Mouse (Mus musculus) kidney, embryonic 14.5 days (tissue): Measurements from ENCODE around the gene Tdrd9. TPM values are rescaled to one million over a fixed set of nuclear protein-coding genes. Genes with fewer than 3 reads are reported as not detected.

Experiments
- ATAC-seq: fragments of 200-750 bp; cut with Nextera tagmentation; 2 replicates; pipeline ENCODE4 v1.8.0; 2017; ENCODE audit warnings: moderate number of reproducible peaks, mild to moderate bottlenecking, moderate TSS enrichment, moderate library complexity; ENCODE audit not compliant: low FRiP score, low TSS enrichment
- H3K27ac ChIP-seq: fragments of 300-500 bp; sonication (generic); 2 replicates; pipeline ENCODE4 v1.5.1; 2014; ENCODE audit warnings: low read depth, mild to moderate bottlenecking, low read length, moderate library complexity, mixed read lengths
- H3K27me3 ChIP-seq: fragments of 300-500 bp; sonication (generic); 2 replicates; pipeline ENCODE4 v1.6.1; 2014; ENCODE audit warnings: mild to moderate bottlenecking, low read length; ENCODE audit not compliant: control insufficient read depth, insufficient read depth
- H3K36me3 ChIP-seq: fragments of 300-500 bp; sonication (generic); 2 replicates; pipeline ENCODE4 v1.6.1; 2014; ENCODE audit warnings: low read length, mixed read lengths; ENCODE audit not compliant: control insufficient read depth, insufficient read depth
- H3K4me1 ChIP-seq: fragments of 300-500 bp; sonication (generic); 2 replicates; pipeline ENCODE4 v1.6.1; 2014; ENCODE audit warnings: low read length, mixed read lengths; ENCODE audit not compliant: control insufficient read depth, insufficient read depth
- H3K4me2 ChIP-seq: fragments of 300-500 bp; sonication (generic); replicated peaks from 2 replicates; pipeline ENCODE4 v1.6.1; 2014; ENCODE audit warnings: low read depth, mild to moderate bottlenecking, low read length
- H3K4me3 ChIP-seq: fragments of 300-500 bp; sonication (generic); 2 replicates; pipeline ENCODE4 v1.5.1; 2014; ENCODE audit warnings: mild to moderate bottlenecking, low read length
- H3K9ac ChIP-seq: fragments of 300-500 bp; sonication (generic); 2 replicates; pipeline ENCODE4 v1.6.1; 2014; ENCODE audit warnings: low read depth, mild to moderate bottlenecking, low read length, moderate library complexity
- H3K9me3 ChIP-seq: fragments of 300-500 bp; sonication (generic); 2 replicates; pipeline ENCODE4 v1.6.1; 2016; ENCODE audit warnings: low read length; ENCODE audit not compliant: control insufficient read depth
- WGBS: fragments of 180-500 bp; shearing (Covaris S2); extraction: QIAGEN DNeasy Blood & Tissue Kit; methylation state at CpG from one replicate; pipeline ENCODE4 v1.1.7; 2014; 5-methylcytosine and 5-hydroxymethylcytosine counted together
- polyA plus RNA-seq: library from polyadenylated mRNA; unstranded; fragments of >200 nt; fragmentation: Nextera tagmentation; extraction: Ambion mirVana; gene quantifications from 2 replicates; pipeline ENCODE4 v1.2.1, GENCODE M21; 2014

Tdrd9 gene
- polyA plus RNA-seq, 1 experiment from 2014 or later = 0.65 TPM

- Histone ChIP-seq H3K9me3 (no peaks in the 10 kb centered on the region), H3K4me1 (0 out of 2 replicates have a peak, but pooled peaks cover 3% of the 10 kb centered on the region), H3K27ac (no peak overlapping the region), H3K4me2 (no peak overlapping the region), H3K9ac (no peak overlapping the region), H3K4me3 (no peak overlapping the region), H3K36me3 (no peaks in the 10 kb centered on the region), H3K27me3 (no peaks in the 10 kb centered on the region)
- 64% methylated on average over 4 of the region's 4 CpGs for WGBS
- ATAC-seq = no peak
Observed at GRCm38 (mm10) chr12:112101045-112101444, 129.7 kb downstream of the Tdrd9 start.

DNA sequence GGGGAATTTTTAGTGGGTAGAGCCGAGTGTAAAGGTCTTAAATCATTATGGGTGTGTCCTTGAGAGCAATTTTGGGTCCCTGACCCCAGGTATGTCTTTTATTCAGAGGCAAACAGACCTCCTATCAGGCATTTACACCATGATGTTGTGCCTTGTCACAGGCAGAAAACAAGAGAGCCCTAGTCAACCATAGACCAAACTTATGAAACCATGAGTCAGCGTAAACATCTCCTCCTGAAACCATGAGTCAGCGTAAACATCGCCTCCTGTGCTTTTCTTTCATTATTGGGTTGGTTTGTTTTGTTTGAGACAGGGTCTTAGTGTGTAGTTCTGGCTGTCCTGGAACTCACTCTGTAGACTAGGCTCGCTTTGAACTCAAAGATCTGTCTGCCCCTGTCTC, 131.8 kb downstream of the Tdrd9 start:
- ATAC-seq = no peak
- Histone ChIP-seq H3K4me3 (no peak overlapping the region), H3K27me3 (0 out of 2 replicates have a peak, but pooled peaks cover 3% of the 10 kb centered on the region), H3K9ac (no peak overlapping the region), H3K4me1 (no peaks in the 10 kb centered on the region), H3K36me3 (no peaks in the 10 kb centered on the region), H3K9me3 (no peaks in the 10 kb centered on the region), H3K27ac (no peak overlapping the region), H3K4me2 (no peak overlapping the region)
- 82% methylated on average over 5 of the region's 5 CpGs for WGBS

DNA sequence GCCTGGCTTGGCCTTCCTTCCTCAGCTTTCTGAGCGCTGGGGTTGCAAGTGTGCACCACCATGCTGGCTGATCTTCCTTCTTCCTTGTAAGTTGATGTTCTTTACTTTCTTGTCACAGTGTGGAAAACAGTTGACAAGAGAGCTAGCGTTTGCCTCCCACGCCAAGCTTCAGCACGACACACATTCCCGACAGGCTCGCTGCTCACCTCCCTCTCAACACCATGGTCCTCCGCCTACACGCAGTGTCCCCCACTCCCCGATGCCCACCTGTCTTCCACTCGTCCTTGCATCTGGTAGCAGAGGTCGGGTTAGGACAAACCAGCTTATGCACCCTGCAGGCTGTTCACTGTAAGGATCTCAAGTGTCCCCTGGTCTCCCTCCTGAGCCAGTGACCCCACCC, 133.5 kb downstream of the Tdrd9 start:
- Histone ChIP-seq H3K4me1 (no peaks in the 10 kb centered on the region), H3K4me3 (no peak overlapping the region), H3K27ac (no peak overlapping the region), H3K27me3 (0 out of 2 replicates have a peak, but pooled peaks cover 3% of the 10 kb centered on the region), H3K9me3 (no peaks in the 10 kb centered on the region), H3K4me2 (no peak overlapping the region), H3K9ac (no peak overlapping the region), H3K36me3 (no peaks in the 10 kb centered on the region)
- ATAC-seq = no peak
- 86% methylated on average over 11 of the region's 11 CpGs for WGBS

GRCm38 (mm10) chr12:112106541-112106971, 135.2 kb downstream of the Tdrd9 start, which contains the start of gene Aspg:
Gene Aspg, plus strand, starts transcription at chr12:112106679.
- Histone ChIP-seq H3K27ac (no peak within 1 kb of the TSS), H3K9ac (no peak within 1 kb of the TSS; the same call in 1 of the 2 replicates), H3K4me2 (peak within 1 kb of the TSS; percentile 44), H3K4me3 (peak within 1 kb of the TSS; percentile 24; the same call in 1 of the 2 replicates), H3K9me3 (no peaks in the 10 kb centered on the region), H3K4me1 (no peaks in the 10 kb centered on the region), H3K36me3 (no peaks in the 10 kb centered on the region), H3K27me3 (0 out of 2 replicates have a peak, but pooled peaks cover 3% of the 10 kb centered on the region)
- WGBS = 3% methylated on average over 14 of the region's 14 CpGs
- ATAC-seq = peak; percentile 63

GRCm38 (mm10) chr12:112107685-112108084, 136.3 kb downstream of the Tdrd9 start:
- WGBS = 87% methylated on average over 8 of the region's 8 CpGs
- Histone ChIP-seq H3K9ac (no peak overlapping the region), H3K36me3 (no peaks in the 10 kb centered on the region), H3K4me1 (no peaks in the 10 kb centered on the region), H3K27ac (no peak overlapping the region), H3K4me3 (no peak overlapping the region), H3K27me3 (0 out of 2 replicates have a peak, but pooled peaks cover 3% of the 10 kb centered on the region), H3K4me2 (no peak overlapping the region), H3K9me3 (no peaks in the 10 kb centered on the region)
- ATAC-seq = no peak

DNA sequence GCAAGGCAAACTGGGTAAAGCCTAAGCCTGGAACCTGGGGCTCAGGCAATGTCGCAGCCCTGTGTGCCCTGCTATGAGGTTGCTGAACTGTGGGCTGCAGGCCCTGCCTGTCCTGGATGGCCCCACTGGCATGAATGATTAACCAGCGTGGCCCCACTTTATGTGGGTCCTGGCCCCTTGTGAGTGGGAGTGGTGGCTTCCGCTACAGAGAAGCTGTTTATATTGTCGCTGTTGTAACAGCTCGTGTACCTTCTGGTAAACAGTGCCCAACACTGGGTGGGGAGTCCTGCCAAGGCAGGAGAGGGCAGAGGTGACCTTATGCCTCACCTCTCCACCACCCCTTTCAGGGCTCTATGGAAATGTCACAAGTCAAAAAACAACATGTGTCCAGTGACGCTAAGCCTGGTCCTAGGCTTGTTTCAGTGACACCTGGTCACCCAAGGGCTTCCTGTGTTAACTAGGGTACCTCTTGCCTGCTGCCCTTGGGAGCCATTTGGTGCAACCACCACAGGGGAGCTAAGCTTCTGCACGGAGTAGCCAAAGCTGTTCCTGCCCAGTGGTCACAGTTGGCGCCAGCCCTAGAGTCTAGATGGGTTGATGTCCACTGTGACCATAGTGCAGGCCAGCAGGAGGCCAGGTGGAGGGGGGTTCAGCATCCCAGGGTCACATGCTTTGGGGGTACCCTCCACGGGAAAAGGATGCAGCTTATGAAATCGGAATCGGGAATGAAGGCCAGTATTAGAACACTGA, 137.5 kb downstream of the Tdrd9 start:
- Histone ChIP-seq H3K9ac (no peak overlapping the region), H3K4me3 (no peak overlapping the region), H3K4me1 (0 out of 2 replicates have a peak, but pooled peaks cover 3% of the 10 kb centered on the region), H3K4me2 (no peak overlapping the region), H3K9me3 (no peaks in the 10 kb centered on the region), H3K27me3 (0 out of 2 replicates have a peak, but pooled peaks cover 3% of the 10 kb centered on the region), H3K36me3 (no peaks in the 10 kb centered on the region), H3K27ac (no peak overlapping the region)
- no peak for ATAC-seq
- WGBS = 59% methylated on average over 11 of the region's 11 CpGs

- Histone ChIP-seq H3K9me3 (no peaks in the 10 kb centered on the region), H3K27me3 (0 out of 2 replicates have a peak, but pooled peaks cover 3% of the 10 kb centered on the region), H3K27ac (no peak overlapping the region), H3K9ac (no peak overlapping the region), H3K4me2 (no peak overlapping the region), H3K4me3 (no peak overlapping the region), H3K36me3 (no peaks in the 10 kb centered on the region), H3K4me1 (0 out of 2 replicates have a peak, but pooled peaks cover 3% of the 10 kb centered on the region)
- ATAC-seq = no peak
- 80% methylated on average over 9 of the region's 9 CpGs for WGBS
Observed at GRCm38 (mm10) chr12:112109701-112110100, 138.3 kb downstream of the Tdrd9 start.

GRCm38 (mm10) chr12:112111323-112111722, 140.0 kb downstream of the Tdrd9 start:
- Histone ChIP-seq H3K9me3 (no peaks in the 10 kb centered on the region), H3K4me2 (no peak overlapping the region), H3K27me3 (0 out of 2 replicates have a peak, but pooled peaks cover 3% of the 10 kb centered on the region), H3K4me3 (no peak overlapping the region), H3K27ac (no peak overlapping the region), H3K36me3 (no peaks in the 10 kb centered on the region), H3K4me1 (0 out of 2 replicates have a peak, but pooled peaks cover 3% of the 10 kb centered on the region), H3K9ac (no peak overlapping the region)
- no peak for ATAC-seq
- 69% methylated on average over 5 of the region's 5 CpGs for WGBS

- Histone ChIP-seq H3K4me1 (0 out of 2 replicates have a peak, but pooled peaks cover 3% of the 10 kb centered on the region), H3K9me3 (no peaks in the 10 kb centered on the region), H3K36me3 (no peaks in the 10 kb centered on the region), H3K27me3 (0 out of 2 replicates have a peak, but pooled peaks cover 3% of the 10 kb centered on the region), H3K9ac (no peak overlapping the region), H3K4me2 (no peak overlapping the region), H3K4me3 (no peak overlapping the region), H3K27ac (no peak overlapping the region)
- WGBS = 95% methylated on average over 6 of the region's 6 CpGs
- no peak for ATAC-seq
Observed at GRCm38 (mm10) chr12:112112235-112112634, 140.9 kb downstream of the Tdrd9 start.
